In the genomic region with DNA sequence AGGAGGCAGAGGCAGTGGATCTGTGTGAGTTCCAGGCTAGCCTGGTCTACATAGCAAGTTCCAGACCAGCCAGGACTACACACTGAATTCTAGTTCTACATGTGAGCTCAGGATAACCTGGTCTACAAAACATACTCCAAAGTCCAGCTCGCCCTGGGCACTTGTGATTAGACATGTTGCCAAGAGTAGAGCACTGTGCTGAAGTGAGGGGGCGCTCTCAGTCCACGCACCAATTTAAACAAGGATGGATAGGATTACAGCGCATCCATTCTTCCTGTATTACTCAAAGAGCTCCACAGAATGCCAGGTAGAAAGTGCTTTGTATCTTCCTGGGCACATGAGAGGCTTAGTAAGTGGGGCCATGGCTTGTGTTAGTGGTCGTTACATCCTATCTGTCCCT, we compare ENCODE assay signal across 7 mouse cellular contexts. TPM values are rescaled to one million over a fixed set of nuclear protein-coding genes. Genes with fewer than 3 reads are reported as not detected.
DNase-seq lines count a peak whose midpoint lies in the region; ATAC-seq lines count a peak whose summit lies in the region.

No protein-coding gene starts in this region.

- peak; percentile 40 for DNase-seq in hindbrain, embryonic 10.5 days (ENCODE audit: low spot score)
- DNase-seq in MEL-GATA-1-ER (ENCODE audit: extremely low read depth, low read depth): peak; percentile 43
- DNase-seq in embryonic facial prominence, embryonic 11.5 days (ENCODE audit: low spot score): peak; percentile 53
- DNase-seq in lung, postnatal 14 days: peak; percentile 48
- no peak for DNase-seq in frontal cortex, postnatal 14 days (ENCODE audit: low spot score in 2 of 2)
- no peak for DNase-seq in ovary, postnatal 36 days (ENCODE audit: low spot score)

- no peak overlapping the region for H3K4me3 ChIP-seq in hindbrain, embryonic 10.5 days
- H3K4me3 ChIP-seq in hindbrain, embryonic 12.5 days: no peak overlapping the region
- H3K4me3 ChIP-seq in embryonic facial prominence, embryonic 11.5 days (ENCODE audit: low read depth, low read length): no peak overlapping the region

- no peak for ATAC-seq in hindbrain, embryonic 12.5 days (ENCODE audit: low FRiP score)
- ATAC-seq in embryonic facial prominence, embryonic 11.5 days (replicated peaks; ENCODE audit: insufficient number of reproducible peaks, low FRiP score, low TSS enrichment, low read depth): no peak

- no peaks in the 10 kb centered on the region for H3K27me3 ChIP-seq in hindbrain, embryonic 10.5 days (ENCODE audit: insufficient read depth, poor library complexity, severe bottlenecking)
- H3K27me3 ChIP-seq in hindbrain, embryonic 12.5 days: no peaks in the 10 kb centered on the region
- H3K27me3 ChIP-seq in embryonic facial prominence, embryonic 11.5 days (ENCODE audit: control insufficient read depth, insufficient read depth, low read length): no peaks in the 10 kb centered on the region

- H3K9ac ChIP-seq in hindbrain, embryonic 12.5 days: no peak overlapping the region
- no peak overlapping the region for H3K9ac ChIP-seq in embryonic facial prominence, embryonic 11.5 days (replicated peaks; ENCODE audit: low read length)

- H3K4me1 ChIP-seq in hindbrain, embryonic 10.5 days (replicated peaks): peaks cover 58% of the 10 kb centered on the region
- peaks cover 20% of the 10 kb centered on the region for H3K4me1 ChIP-seq in hindbrain, embryonic 12.5 days
- H3K4me1 ChIP-seq in embryonic facial prominence, embryonic 11.5 days (ENCODE audit: control insufficient read depth, insufficient read depth, low read length): no peaks in the 10 kb centered on the region

- no peak overlapping the region for H3K4me2 ChIP-seq in hindbrain, embryonic 12.5 days (replicated peaks)
- no peak overlapping the region for H3K4me2 ChIP-seq in embryonic facial prominence, embryonic 11.5 days (ENCODE audit: low read depth, low read length)

- H3K27ac ChIP-seq in hindbrain, embryonic 10.5 days: peak overlapping the region; percentile 60; the same call in 1 of the 2 replicates
- no peak overlapping the region for H3K27ac ChIP-seq in hindbrain, embryonic 12.5 days
- no peak overlapping the region for H3K27ac ChIP-seq in embryonic facial prominence, embryonic 11.5 days (replicated peaks; ENCODE audit: low read depth, low read length)

- 31% methylated on average over 5 of the region's 5 CpGs for WGBS in hindbrain, embryonic 10.5 days
- WGBS in hindbrain, embryonic 12.5 days: 40% methylated on average over 5 of the region's 5 CpGs
- WGBS in embryonic facial prominence, embryonic 11.5 days: 34% methylated on average over 5 of the region's 5 CpGs

- no peaks in the 10 kb centered on the region for H3K9me3 ChIP-seq in hindbrain, embryonic 10.5 days
- H3K9me3 ChIP-seq in hindbrain, embryonic 12.5 days (replicated peaks): no peaks in the 10 kb centered on the region
- no peaks in the 10 kb centered on the region for H3K9me3 ChIP-seq in embryonic facial prominence, embryonic 11.5 days (replicated peaks; ENCODE audit: control insufficient read depth, low read length)

- H3K36me3 ChIP-seq in hindbrain, embryonic 10.5 days: peaks cover 24% of the 10 kb centered on the region
- peaks cover 12% of the 10 kb centered on the region for H3K36me3 ChIP-seq in hindbrain, embryonic 12.5 days
- peaks cover 6% of the 10 kb centered on the region for H3K36me3 ChIP-seq in embryonic facial prominence, embryonic 11.5 days (replicated peaks; ENCODE audit: control insufficient read depth, insufficient read depth, low read depth, low read length)

RNA-seq across cellular contexts. Expression of a gene that starts 3.6 kb away (rescaled TPM):
- 2.1 and 2.9 TPM in 2 replicates for polyA plus RNA-seq in hindbrain, embryonic 10.5 days (2016; fragmentation: Nextera tagmentation; extraction: Ambion mirVana)
- 1.5 and 2.4 TPM in 2 replicates for polyA plus RNA-seq in hindbrain, embryonic 12.5 days (2016; fragmentation: Nextera tagmentation; extraction: Ambion mirVana)
- polyA plus RNA-seq in embryonic facial prominence, embryonic 11.5 days (2014; fragmentation: Nextera tagmentation; extraction: Ambion mirVana): 3.7 and 4.0 TPM in 2 replicates

RNA-seq across cellular contexts. Expression of a gene that starts 8.4 kb away (rescaled TPM):
- polyA plus RNA-seq in hindbrain, embryonic 10.5 days (2016; fragmentation: Nextera tagmentation; extraction: Ambion mirVana): 173 and 180 TPM in 2 replicates
- 124 and 140 TPM in 2 replicates for polyA plus RNA-seq in hindbrain, embryonic 12.5 days (2016; fragmentation: Nextera tagmentation; extraction: Ambion mirVana)
- 77.4 and 82.0 TPM in 2 replicates for polyA plus RNA-seq in embryonic facial prominence, embryonic 11.5 days (2014; fragmentation: Nextera tagmentation; extraction: Ambion mirVana)

RNA-seq across cellular contexts. Expression of a gene that starts 9.0 kb away (rescaled TPM):
- polyA plus RNA-seq in hindbrain, embryonic 10.5 days (2016; fragmentation: Nextera tagmentation; extraction: Ambion mirVana): 69.0 and 72.5 TPM in 2 replicates
- polyA plus RNA-seq in hindbrain, embryonic 12.5 days (2016; fragmentation: Nextera tagmentation; extraction: Ambion mirVana): 59.4 and 60.7 TPM in 2 replicates
- 62.1 and 73.3 TPM in 2 replicates for polyA plus RNA-seq in embryonic facial prominence, embryonic 11.5 days (2014; fragmentation: Nextera tagmentation; extraction: Ambion mirVana)

RNA-seq across cellular contexts. Expression of a gene that starts 12.3 kb away (rescaled TPM):
- polyA plus RNA-seq in hindbrain, embryonic 10.5 days (2016; fragmentation: Nextera tagmentation; extraction: Ambion mirVana): 30.7 and 31.0 TPM in 2 replicates
- 44.2 and 44.5 TPM in 2 replicates for polyA plus RNA-seq in hindbrain, embryonic 12.5 days (2016; fragmentation: Nextera tagmentation; extraction: Ambion mirVana)
- polyA plus RNA-seq in embryonic facial prominence, embryonic 11.5 days (2014; fragmentation: Nextera tagmentation; extraction: Ambion mirVana): 40.1 and 41.0 TPM in 2 replicates

RNA-seq across cellular contexts. Expression of a gene that starts 31.2 kb away (rescaled TPM):
- polyA plus RNA-seq in hindbrain, embryonic 10.5 days (2016; fragmentation: Nextera tagmentation; extraction: Ambion mirVana): 207 and 220 TPM in 2 replicates
- 152 and 155 TPM in 2 replicates for polyA plus RNA-seq in hindbrain, embryonic 12.5 days (2016; fragmentation: Nextera tagmentation; extraction: Ambion mirVana)
- 184 and 201 TPM in 2 replicates for polyA plus RNA-seq in embryonic facial prominence, embryonic 11.5 days (2014; fragmentation: Nextera tagmentation; extraction: Ambion mirVana)

Comparison
In these comparisons a context has a peak if more than half of its experiments do, and no peak if none do; other contexts are left out.
1. DNase-seq: peak in hindbrain, embryonic 10.5 days (single experiment), MEL-GATA-1-ER (single experiment), embryonic facial prominence, embryonic 11.5 days (single experiment) and lung, postnatal 14 days (single experiment); none in frontal cortex, postnatal 14 days (0 of 2) and ovary, postnatal 36 days (single experiment).